Mouse (Mus musculus): ENCODE data around the gene Megf11.

- no peak for TF ChIP-seq GATA1 (IDR thresholded peaks at IDR 0.05; ENCODE audit: borderline replicate concordance, low read length)
- TF ChIP-seq FLI1 (IDR thresholded peaks at IDR 0.05; ENCODE audit: low read length): no peak
Observed at GRCm38 (mm10) chr9:64385511-64386465, at the start of gene Megf11.

All from megakaryocyte, embryonic 14.5 days (primary cell).